Mouse (Mus musculus) hindbrain, embryonic 15.5 days (tissue): ENCODE data around the gene Hnf4a. TPM values are rescaled to one million over a fixed set of nuclear protein-coding genes. Genes with fewer than 3 reads are reported as not detected.
A peak's percentile ranks its signal among the peaks of the same experiment; 100 is the strongest.

Experiments used
- ATAC-seq: fragments of 200-750 bp; cut with Nextera tagmentation; 2 replicates; pipeline ENCODE4 v1.8.0; 2017; ENCODE audit warnings: low read depth, moderate number of reproducible peaks, moderate TSS enrichment; ENCODE audit not compliant: low FRiP score
- H3K27ac ChIP-seq: fragments of 300-500 bp; sonication (generic); replicated peaks from 2 replicates; pipeline ENCODE4 v1.5.1; 2015; ENCODE audit warnings: mild to moderate bottlenecking, inconsistent platforms
- H3K27me3 ChIP-seq: fragments of 300-500 bp; sonication (generic); 2 replicates; pipeline ENCODE4 v1.6.1; 2015; ENCODE audit warnings: control low read depth, inconsistent platforms
- H3K36me3 ChIP-seq: fragments of 300-500 bp; sonication (generic); 2 replicates; pipeline ENCODE4 v1.6.1; 2015; ENCODE audit warnings: control low read depth, inconsistent platforms
- H3K4me1 ChIP-seq: fragments of 300-500 bp; sonication (generic); replicated peaks from 2 replicates; pipeline ENCODE4 v1.6.1; 2015; ENCODE audit warnings: control low read depth, inconsistent platforms
- H3K4me2 ChIP-seq: fragments of 300-500 bp; sonication (generic); 2 replicates; pipeline ENCODE4 v1.6.1; 2015; ENCODE audit warnings: moderate library complexity, mild to moderate bottlenecking, inconsistent platforms
- H3K4me3 ChIP-seq: fragments of 300-500 bp; sonication (generic); 2 replicates; pipeline ENCODE4 v1.5.1; 2015; ENCODE audit warnings: mild to moderate bottlenecking, inconsistent platforms
- H3K9ac ChIP-seq: fragments of 300-500 bp; sonication (generic); 2 replicates; pipeline ENCODE4 v1.6.1; 2015; ENCODE audit warnings: inconsistent platforms
- H3K9me3 ChIP-seq: fragments of 300-500 bp; sonication (generic); 2 replicates; pipeline ENCODE4 v1.6.1; 2016; ENCODE audit warnings: control low read depth, inconsistent platforms
- WGBS: fragments of 180-500 bp; shearing (Covaris S2); methylation state at CpG from one replicate; pipeline ENCODE4 v1.1.7; 2015; 5-methylcytosine and 5-hydroxymethylcytosine counted together
- polyA plus RNA-seq: library from polyadenylated mRNA; unstranded; fragments of >200 nt; fragmentation: Nextera tagmentation; extraction: Ambion mirVana; gene quantifications from 2 replicates; pipeline ENCODE4 v1.2.1, GENCODE M21; 2015

Hnf4a gene
- polyA plus RNA-seq, 1 experiment from 2014 or later: 0.17 TPM

DNA sequence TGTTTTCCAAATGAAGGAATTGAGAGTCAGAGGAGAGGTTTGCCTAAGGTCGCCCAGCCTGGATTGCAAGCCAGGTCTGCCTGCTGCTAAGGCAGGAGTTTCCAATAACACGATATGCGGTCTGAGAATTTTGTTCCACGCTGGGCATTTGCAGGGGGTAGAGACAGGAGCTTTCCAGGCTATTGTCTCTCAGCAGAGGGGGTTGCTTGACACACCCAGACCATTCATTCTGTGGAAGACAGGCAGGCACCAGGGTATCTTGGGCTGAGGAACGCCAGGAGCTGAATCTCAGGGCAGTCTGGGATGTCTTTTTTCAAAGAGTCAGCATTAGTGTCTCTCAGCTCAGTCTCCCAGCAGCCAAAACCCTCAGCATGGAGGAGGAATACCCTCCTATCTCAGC lies 13.6 kb upstream of the Hnf4a start:
- peaks cover 5% of the 10 kb centered on the region; the same call in 1 of the 2 replicates for H3K4me1 ChIP-seq
- no peaks in the 10 kb centered on the region for H3K27me3 ChIP-seq
- H3K27ac ChIP-seq: no peak overlapping the region
- no peaks in the 10 kb centered on the region for H3K36me3 ChIP-seq
- H3K4me2 ChIP-seq: no peak overlapping the region
- ATAC-seq: no peak
- H3K9me3 ChIP-seq: no peaks in the 10 kb centered on the region
- H3K4me3 ChIP-seq: no peak overlapping the region
- 14% methylated on average over 5 of the region's 5 CpGs for WGBS
- no peak overlapping the region for H3K9ac ChIP-seq

DNA sequence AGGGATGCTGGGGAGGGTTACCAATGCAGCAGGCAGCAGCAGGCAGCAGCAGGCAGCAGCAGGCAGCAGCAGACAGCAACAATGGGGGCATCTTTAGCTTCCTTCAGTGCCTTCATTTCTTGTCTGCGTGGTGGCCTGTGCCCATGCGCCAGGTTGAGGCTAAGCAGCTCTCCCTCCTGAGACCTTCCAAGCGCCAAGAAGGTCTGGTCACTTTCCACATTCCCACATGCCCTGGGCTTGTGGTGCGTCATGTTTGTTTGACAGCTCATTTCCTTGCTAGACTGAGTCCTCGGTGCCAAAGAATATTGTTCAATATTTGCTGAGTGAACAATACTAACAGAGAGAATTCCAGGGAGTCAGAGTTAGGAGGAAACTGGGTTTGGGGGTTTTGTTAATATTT lies 12.6 kb upstream of the Hnf4a start:
- H3K4me2 ChIP-seq: no peak overlapping the region
- no peak overlapping the region for H3K27ac ChIP-seq
- no peak for ATAC-seq
- no peaks in the 10 kb centered on the region for H3K36me3 ChIP-seq
- 40% methylated on average over 5 of the region's 5 CpGs for WGBS
- H3K9ac ChIP-seq: no peak overlapping the region
- peaks cover 5% of the 10 kb centered on the region; the same call in 1 of the 2 replicates for H3K4me1 ChIP-seq
- H3K4me3 ChIP-seq: no peak overlapping the region
- H3K27me3 ChIP-seq: no peaks in the 10 kb centered on the region
- no peaks in the 10 kb centered on the region for H3K9me3 ChIP-seq

DNA sequence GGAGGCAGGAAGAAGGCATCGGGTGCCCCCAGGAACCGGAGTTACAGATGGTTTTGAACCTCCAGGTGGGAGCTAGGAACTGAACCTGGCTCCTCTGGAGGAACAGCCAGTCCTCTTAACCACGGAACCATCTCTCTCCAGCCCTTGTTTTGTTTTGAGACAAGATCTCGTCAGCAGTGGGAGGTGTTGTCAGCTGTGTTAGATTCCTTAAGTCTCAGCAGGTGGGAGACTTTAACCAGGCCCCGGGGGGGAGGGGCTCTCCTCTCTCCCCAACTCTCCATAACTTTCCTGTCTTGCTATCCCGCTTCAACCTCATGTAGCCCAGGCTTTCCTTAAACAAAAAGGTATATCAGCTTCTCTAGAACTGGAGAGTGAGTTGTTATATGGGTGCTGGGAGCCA lies 12.2 kb upstream of the Hnf4a start:
- ATAC-seq: no peak
- no peaks in the 10 kb centered on the region for H3K36me3 ChIP-seq
- no peak overlapping the region for H3K9ac ChIP-seq
- H3K4me3 ChIP-seq: no peak overlapping the region
- 45% methylated on average over 6 of the region's 6 CpGs for WGBS
- H3K27ac ChIP-seq: no peak overlapping the region
- H3K4me2 ChIP-seq: no peak overlapping the region
- no peaks in the 10 kb centered on the region for H3K27me3 ChIP-seq
- H3K9me3 ChIP-seq: no peaks in the 10 kb centered on the region
- H3K4me1 ChIP-seq: peaks cover 5% of the 10 kb centered on the region; the same call in 1 of the 2 replicates

DNA sequence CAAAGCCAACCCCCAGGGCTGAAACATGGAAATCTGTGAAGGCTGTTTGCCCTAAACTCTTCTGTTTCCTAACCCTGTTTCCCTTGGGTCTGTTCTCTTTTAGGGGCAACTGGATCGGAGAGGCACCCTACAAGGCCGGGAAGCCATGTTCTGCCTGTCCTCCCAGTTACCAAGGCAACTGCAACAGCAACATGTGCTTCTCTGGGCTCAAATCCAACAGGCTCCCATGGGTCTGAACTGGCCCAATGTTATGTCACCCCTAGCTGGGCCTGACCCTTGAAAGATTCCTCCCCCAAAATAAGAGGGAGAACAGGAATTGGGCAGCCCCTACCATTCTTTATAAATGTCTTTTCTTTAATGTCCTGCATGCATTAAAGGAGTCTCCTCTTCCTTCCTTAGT lies 4.4 kb upstream of the Hnf4a start:
- H3K4me2 ChIP-seq: no peak overlapping the region
- no peak overlapping the region for H3K9ac ChIP-seq
- ATAC-seq: no peak
- 44% methylated on average over 2 of the region's 2 CpGs for WGBS
- H3K4me3 ChIP-seq: no peak overlapping the region
- H3K9me3 ChIP-seq: no peaks in the 10 kb centered on the region
- H3K4me1 ChIP-seq: no peaks in the 10 kb centered on the region
- H3K36me3 ChIP-seq: no peaks in the 10 kb centered on the region
- no peaks in the 10 kb centered on the region for H3K27me3 ChIP-seq
- no peak overlapping the region for H3K27ac ChIP-seq

DNA sequence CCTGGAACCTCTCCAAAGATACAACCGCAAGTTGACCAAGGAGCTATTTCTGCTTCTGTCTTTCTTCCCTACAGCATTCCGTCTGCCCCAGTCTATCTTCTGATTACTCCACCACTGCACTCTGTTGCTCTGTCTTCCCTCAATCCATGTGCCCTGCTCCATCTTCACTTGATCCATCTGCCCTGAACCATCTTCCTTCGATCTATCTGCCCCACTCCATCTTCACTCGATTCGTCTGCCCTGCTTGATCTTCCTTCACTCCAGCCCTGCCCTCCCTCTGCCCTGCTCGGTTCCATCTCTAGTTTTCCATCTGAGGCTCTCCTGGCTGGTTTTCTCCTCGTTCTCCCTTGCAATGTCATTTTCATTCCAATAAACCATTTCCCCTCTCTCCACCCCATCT lies 3.4 kb upstream of the Hnf4a start:
- Histone ChIP-seq H3K4me2 (no peak overlapping the region), H3K36me3 (no peaks in the 10 kb centered on the region), H3K27ac (no peak overlapping the region), H3K9me3 (no peaks in the 10 kb centered on the region), H3K9ac (no peak overlapping the region), H3K4me1 (no peaks in the 10 kb centered on the region), H3K4me3 (no peak overlapping the region), H3K27me3 (no peaks in the 10 kb centered on the region)
- no peak for ATAC-seq
- 73% methylated on average over 7 of the region's 7 CpGs for WGBS

DNA sequence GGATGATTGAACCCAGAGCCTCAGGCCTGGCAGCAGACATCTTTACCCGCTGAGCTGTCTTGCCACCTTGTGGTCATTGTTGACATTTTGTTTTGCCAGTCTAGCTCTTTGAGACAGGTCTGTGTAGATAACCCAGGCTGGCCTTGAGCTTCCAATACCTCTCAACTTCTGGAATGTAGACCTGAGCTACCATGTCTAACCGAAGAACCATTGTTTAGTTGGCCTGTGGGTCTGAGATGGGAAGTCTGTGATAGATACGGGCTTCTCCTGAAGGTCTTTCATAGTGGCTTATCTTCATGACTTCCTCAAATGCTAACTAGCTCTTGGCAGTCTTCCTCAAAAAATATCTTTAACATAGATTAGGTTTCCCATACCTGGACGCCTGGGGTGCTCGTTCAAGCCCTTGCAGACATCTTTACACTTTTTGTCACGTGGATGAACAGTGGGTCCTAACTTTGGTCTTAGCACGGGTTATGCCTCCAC lies 19.2 kb downstream of the Hnf4a start:
- 89% methylated on average over 7 of the region's 7 CpGs for WGBS

DNA sequence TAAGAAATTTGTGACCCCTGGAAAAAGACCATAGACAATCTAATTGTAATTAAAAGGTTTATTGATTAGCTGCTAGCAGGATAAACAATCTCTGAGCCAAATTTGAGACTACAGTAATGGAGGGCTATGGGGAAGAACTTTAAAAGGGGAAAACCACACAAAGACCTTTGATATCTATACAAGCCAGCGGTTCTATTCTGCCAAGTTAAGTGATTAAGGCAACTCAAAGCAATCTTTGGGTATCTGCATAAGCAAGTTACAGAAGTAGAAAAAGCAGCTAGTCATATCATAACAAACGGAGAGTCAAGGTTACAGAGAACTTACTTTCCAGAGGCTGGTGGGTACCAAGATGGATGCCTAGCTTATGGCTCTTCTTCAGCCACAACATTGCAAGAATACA lies 20.9 kb downstream of the Hnf4a start:
- no peak for ATAC-seq
- no peaks in the 10 kb centered on the region for H3K36me3 ChIP-seq
- WGBS: 84% methylated on average over 2 of the region's 2 CpGs
- H3K27me3 ChIP-seq: no peaks in the 10 kb centered on the region
- H3K4me1 ChIP-seq: no peaks in the 10 kb centered on the region
- H3K4me3 ChIP-seq: no peak overlapping the region
- no peak overlapping the region for H3K4me2 ChIP-seq
- no peaks in the 10 kb centered on the region for H3K9me3 ChIP-seq
- H3K9ac ChIP-seq: no peak overlapping the region
- H3K27ac ChIP-seq: no peak overlapping the region

More for the DNA sequence above, 19.2 kb downstream of the Hnf4a start:
- H3K4me3 ChIP-seq: no peak overlapping the region
- H3K4me1 ChIP-seq: no peaks in the 10 kb centered on the region
- H3K36me3 ChIP-seq: no peaks in the 10 kb centered on the region
- H3K4me2 ChIP-seq: no peak overlapping the region
- no peaks in the 10 kb centered on the region for H3K27me3 ChIP-seq
- no peaks in the 10 kb centered on the region for H3K9me3 ChIP-seq
- no peak overlapping the region for H3K9ac ChIP-seq
- no peak overlapping the region for H3K27ac ChIP-seq
- ATAC-seq: no peak

DNA sequence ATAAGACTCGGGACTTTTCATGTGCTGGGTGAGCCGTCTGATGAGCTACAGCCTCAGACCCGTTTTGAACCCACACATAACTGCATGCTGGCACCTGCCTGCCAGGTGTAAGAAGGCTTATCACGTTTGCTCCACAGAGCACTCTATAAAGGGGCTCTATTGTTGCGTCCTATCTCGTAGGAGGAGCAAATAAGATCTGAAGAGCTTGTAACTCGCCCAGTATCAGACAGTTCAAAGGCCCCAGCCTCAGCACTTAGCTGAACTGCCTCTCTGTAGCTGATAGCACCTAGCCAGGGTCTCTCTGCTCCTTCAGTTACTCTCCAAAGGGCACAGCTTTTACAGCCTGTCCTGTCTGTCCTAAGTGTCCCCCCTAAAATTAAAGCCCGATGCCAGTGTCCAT lies 23.8 kb downstream of the Hnf4a start:
- 77% methylated on average over 8 of the region's 8 CpGs for WGBS
- no peak overlapping the region for H3K27ac ChIP-seq
- ATAC-seq: no peak
- no peak overlapping the region for H3K4me3 ChIP-seq
- H3K9me3 ChIP-seq: no peaks in the 10 kb centered on the region
- no peak overlapping the region for H3K4me2 ChIP-seq
- H3K27me3 ChIP-seq: no peaks in the 10 kb centered on the region
- peaks cover 4% of the 10 kb centered on the region for H3K4me1 ChIP-seq
- H3K9ac ChIP-seq: no peak overlapping the region
- no peaks in the 10 kb centered on the region for H3K36me3 ChIP-seq

DNA sequence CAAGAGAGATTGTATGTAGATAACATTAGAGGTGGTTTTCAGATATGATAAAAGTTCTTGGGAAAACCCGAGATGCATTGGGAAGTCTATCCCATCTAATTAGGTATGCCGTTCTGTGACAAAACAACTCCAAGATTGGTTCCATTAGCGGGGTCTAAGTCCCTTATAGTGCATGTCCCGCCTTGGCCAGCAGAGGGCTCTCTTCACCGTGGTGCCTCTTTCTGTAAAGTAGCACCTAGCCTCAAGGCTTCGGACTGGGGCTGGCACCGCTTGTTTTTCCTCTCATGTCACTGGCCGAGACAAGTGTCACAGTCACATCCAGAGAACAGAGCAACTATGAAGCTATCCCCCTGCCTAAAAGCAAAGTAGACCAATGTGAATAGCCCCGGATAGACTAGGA lies 25.3 kb downstream of the Hnf4a start:
- Histone ChIP-seq H3K9ac (no peak overlapping the region), H3K9me3 (no peaks in the 10 kb centered on the region)
- 10% methylated on average over 9 of the region's 9 CpGs for WGBS

DNA sequence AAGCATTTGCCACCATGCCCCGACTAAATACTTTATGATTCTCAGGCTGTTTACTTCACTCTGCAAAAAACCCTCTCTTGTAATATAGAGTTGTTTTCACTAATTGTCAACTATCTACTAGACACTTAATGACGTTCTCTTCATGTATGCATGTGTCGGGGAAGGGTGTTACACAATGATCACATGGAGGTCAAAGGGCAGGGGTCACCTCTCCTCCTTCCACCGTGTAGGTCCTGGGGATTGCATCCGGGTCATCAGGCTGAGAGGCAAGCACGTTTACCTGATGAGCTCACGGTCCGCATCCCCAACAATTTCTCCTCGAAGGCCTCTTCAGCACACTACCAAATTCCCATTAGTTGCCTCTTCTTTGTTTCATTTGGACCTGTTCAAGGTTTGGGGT lies 26.6 kb downstream of the Hnf4a start:
- 86% methylated on average over 9 of the region's 9 CpGs for WGBS

More for the DNA sequence above, 25.3 kb downstream of the Hnf4a start:
- Histone ChIP-seq H3K4me3 (no peak overlapping the region), H3K36me3 (no peaks in the 10 kb centered on the region), H3K27ac (no peak overlapping the region), H3K27me3 (no peaks in the 10 kb centered on the region), H3K4me1 (peaks cover 4% of the 10 kb centered on the region), H3K4me2 (no peak overlapping the region)
- ATAC-seq: peak; percentile 52; the same call in 1 of the 2 replicates

DNA sequence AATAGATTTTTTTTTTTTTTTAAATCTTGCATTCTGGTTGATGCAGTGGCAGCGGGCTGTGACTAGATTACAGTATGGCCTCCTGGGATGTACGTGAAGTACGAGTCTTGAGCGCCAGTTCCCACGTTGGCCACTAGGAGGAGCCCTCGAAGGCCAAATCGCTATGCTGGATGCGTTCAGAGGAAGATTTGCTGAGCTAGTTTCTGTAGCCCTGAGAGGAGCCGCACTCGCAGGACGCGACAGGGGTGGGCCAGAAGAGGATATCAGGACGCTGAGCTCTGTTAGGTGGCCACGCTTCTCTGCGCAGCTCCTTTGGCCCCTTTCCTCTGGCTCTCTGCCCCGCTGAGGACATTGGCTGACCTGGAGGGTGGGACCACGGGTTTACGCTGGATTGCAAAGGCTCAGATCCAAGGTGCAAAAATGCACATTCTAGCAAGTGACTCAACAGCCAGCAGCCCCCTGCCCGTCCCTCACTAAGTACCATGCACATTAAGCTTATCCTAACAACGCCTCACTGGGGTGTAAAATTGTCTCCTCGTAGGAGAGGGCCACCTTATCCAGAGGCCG lies 28.4 kb downstream of the Hnf4a start:
- no peaks in the 10 kb centered on the region for H3K36me3 ChIP-seq
- peaks cover 4% of the 10 kb centered on the region for H3K4me1 ChIP-seq
- H3K9me3 ChIP-seq: no peaks in the 10 kb centered on the region
- H3K4me3 ChIP-seq: peak overlapping the region; percentile 32
- H3K4me2 ChIP-seq: peak overlapping the region; percentile 77
- peak overlapping the region; percentile 54 for H3K9ac ChIP-seq
- WGBS: 12% methylated on average over 22 of the region's 22 CpGs
- no peaks in the 10 kb centered on the region for H3K27me3 ChIP-seq
- peak; percentile 82 for ATAC-seq
- peak overlapping the region; percentile 32; the same call in 1 of the 2 replicates for H3K27ac ChIP-seq

More for the DNA sequence above, 26.6 kb downstream of the Hnf4a start:
- H3K27ac ChIP-seq: no peak overlapping the region
- no peaks in the 10 kb centered on the region for H3K9me3 ChIP-seq
- H3K4me3 ChIP-seq: no peak overlapping the region
- peaks cover 4% of the 10 kb centered on the region for H3K4me1 ChIP-seq
- ATAC-seq: no peak
- no peak overlapping the region for H3K9ac ChIP-seq
- H3K4me2 ChIP-seq: no peak overlapping the region
- H3K36me3 ChIP-seq: no peaks in the 10 kb centered on the region
- H3K27me3 ChIP-seq: no peaks in the 10 kb centered on the region

DNA sequence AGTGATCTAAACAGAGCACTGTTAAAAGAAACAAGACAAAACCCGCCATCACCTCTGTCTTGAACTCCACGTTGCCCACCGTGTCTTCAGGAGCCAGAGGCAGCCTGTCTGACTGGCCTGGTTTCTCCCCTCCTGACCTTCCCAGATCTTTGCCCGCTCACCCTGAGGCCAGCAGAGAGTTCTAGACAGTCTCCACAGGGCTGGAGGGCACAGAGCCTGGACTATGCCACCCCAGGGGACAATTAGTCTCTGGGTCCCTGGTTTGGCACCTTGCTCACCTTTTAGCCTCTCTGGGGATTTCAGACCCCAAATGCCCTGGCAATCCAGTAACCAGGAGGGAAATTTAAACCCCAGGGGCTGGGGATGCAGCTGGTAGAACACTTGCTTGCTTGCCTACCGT lies 30.8 kb downstream of the Hnf4a start:
- no peak overlapping the region for H3K4me2 ChIP-seq
- H3K27me3 ChIP-seq: no peaks in the 10 kb centered on the region
- ATAC-seq: no peak
- no peak overlapping the region for H3K4me3 ChIP-seq
- WGBS: 85% methylated on average over 5 of the region's 5 CpGs
- no peaks in the 10 kb centered on the region for H3K36me3 ChIP-seq
- no peak overlapping the region for H3K27ac ChIP-seq
- H3K4me1 ChIP-seq: peaks cover 4% of the 10 kb centered on the region
- no peaks in the 10 kb centered on the region for H3K9me3 ChIP-seq
- no peak overlapping the region for H3K9ac ChIP-seq

DNA sequence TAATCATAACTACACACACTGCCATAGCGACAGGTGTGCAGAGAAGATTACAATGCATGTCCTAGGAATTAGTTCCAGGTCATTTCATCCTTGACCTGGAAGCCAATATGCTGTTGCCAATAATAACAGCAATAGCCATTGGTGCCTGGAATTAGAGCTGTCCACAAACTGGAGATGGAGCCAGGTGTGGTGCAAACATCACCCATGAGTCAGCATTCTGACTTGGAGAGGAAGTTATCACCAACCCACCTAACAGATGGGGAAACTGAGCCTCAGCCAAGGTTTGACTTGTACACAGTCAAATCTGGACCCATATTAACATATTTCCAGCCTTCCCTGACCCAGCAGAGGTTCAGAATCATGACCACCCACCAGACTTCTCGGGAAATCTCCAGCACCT lies 31.8 kb downstream of the Hnf4a start:
- Histone ChIP-seq H3K36me3 (no peaks in the 10 kb centered on the region), H3K4me2 (no peak overlapping the region), H3K9me3 (no peaks in the 10 kb centered on the region), H3K27ac (no peak overlapping the region), H3K4me3 (no peak overlapping the region), H3K9ac (no peak overlapping the region), H3K4me1 (peaks cover 4% of the 10 kb centered on the region), H3K27me3 (no peaks in the 10 kb centered on the region)
- ATAC-seq: no peak
- 89% methylated on average over 2 of the region's 2 CpGs for WGBS
